Mouse (Mus musculus) mature B cell (primary cell): ENCODE data around the gene Pdlim3.
"Not testable (repeated sequence)": the region's sequence is repeated elsewhere in the genome, so short reads cannot be mapped to it uniquely, and the experiment has no call there.

Source experiments
- in situ Hi-C: fragments of 300-500 bp; cut with MboI; formaldehyde crosslinking; loops from 2 replicates; pipeline ENCODE4 v1.14.3; 2019

Gene Pdlim3

GRCm38 (mm10) chr8:45885202-45885685 lies at the start of gene Pdlim3:
Gene Pdlim3 (plus strand): TSS chr8:45885461.
- in situ Hi-C loops = no loop called here

- in situ Hi-C loops = no loop called here
Observed at GRCm38 (mm10) chr8:45843306-45843705, 42.0 kb upstream of the Pdlim3 start.

GRCm38 (mm10) chr8:45844097-45844885 lies 41.0 kb upstream of the Pdlim3 start:
- in situ Hi-C loops = no loop called here

- in situ Hi-C loops = no loop called here
Observed at GRCm38 (mm10) chr8:45844911-45845481, 40.3 kb upstream of the Pdlim3 start.

- in situ Hi-C loops = no loop called here
Observed at GRCm38 (mm10) chr8:45845906-45846305, 39.4 kb upstream of the Pdlim3 start.

- in situ Hi-C loops = no loop called here
Observed at GRCm38 (mm10) chr8:45855118-45855517, 30.1 kb upstream of the Pdlim3 start.

GRCm38 (mm10) chr8:45857734-45858133 lies 27.5 kb upstream of the Pdlim3 start:
- in situ Hi-C loops = no loop called here

- in situ Hi-C loops = no loop called here
Observed at GRCm38 (mm10) chr8:45858391-45858790, 26.9 kb upstream of the Pdlim3 start.

- in situ Hi-C loops = not testable (repeated sequence)
Observed at GRCm38 (mm10) chr8:45871587-45871986, 13.7 kb upstream of the Pdlim3 start.

GRCm38 (mm10) chr8:45872077-45872476 lies 13.2 kb upstream of the Pdlim3 start:
- in situ Hi-C loops = no loop called here

GRCm38 (mm10) chr8:45874945-45875626 lies 10.2 kb upstream of the Pdlim3 start:
- in situ Hi-C loops = no loop called here

- in situ Hi-C loops = no loop called here
Observed at GRCm38 (mm10) chr8:45876397-45876796, 8.9 kb upstream of the Pdlim3 start.

- in situ Hi-C loops = no loop called here
Observed at GRCm38 (mm10) chr8:45877680-45878079, 7.6 kb upstream of the Pdlim3 start.

- in situ Hi-C loops = no loop called here
Observed at GRCm38 (mm10) chr8:45880457-45880856, 4.8 kb upstream of the Pdlim3 start.

- in situ Hi-C loops = no loop called here
Observed at GRCm38 (mm10) chr8:45881726-45882125, 3.5 kb upstream of the Pdlim3 start.

GRCm38 (mm10) chr8:45883793-45884192 lies 1.5 kb upstream of the Pdlim3 start:
- in situ Hi-C loops = no loop called here

- in situ Hi-C loops = no loop called here
Observed at GRCm38 (mm10) chr8:45884552-45884951, 709 bp upstream of the Pdlim3 start.

- in situ Hi-C loops = no loop called here
Observed at GRCm38 (mm10) chr8:45885775-45886174, 514 bp downstream of the Pdlim3 start.

- in situ Hi-C loops = no loop called here
Observed at GRCm38 (mm10) chr8:45889737-45890136, 4.5 kb downstream of the Pdlim3 start.

- in situ Hi-C loops = no loop called here
Observed at GRCm38 (mm10) chr8:45896590-45896989, 11.3 kb downstream of the Pdlim3 start.

GRCm38 (mm10) chr8:45899783-45900182 lies 14.5 kb downstream of the Pdlim3 start:
- in situ Hi-C loops = no loop called here

GRCm38 (mm10) chr8:45901626-45902025 lies 16.4 kb downstream of the Pdlim3 start:
- in situ Hi-C loops = no loop called here

GRCm38 (mm10) chr8:45903659-45904058 lies 18.4 kb downstream of the Pdlim3 start:
- in situ Hi-C loops = no loop called here
